Mouse (Mus musculus) intestine, embryonic 14.5 days (tissue): ENCODE measurements around the gene Fbxl19. TPM values are rescaled to one million over a fixed set of nuclear protein-coding genes. Genes with fewer than 3 reads are reported as not detected.

ENCODE experiments used
- ATAC-seq: fragments of 200-750 bp; cut with Nextera tagmentation; replicated peaks from 2 replicates; pipeline ENCODE4 v1.8.0; 2017; ENCODE audit warnings: low read depth, moderate number of reproducible peaks, moderate TSS enrichment, moderate library complexity; ENCODE audit not compliant: low FRiP score, low TSS enrichment
- DNase-seq: peaks from one replicate; pipeline ENCODE4 v3.0.0-alpha.2; 2018; ENCODE audit warnings: low spot score
- H3K27ac ChIP-seq: fragments of 300-500 bp; sonication (generic); 2 replicates; pipeline ENCODE4 v1.5.1; 2014; ENCODE audit warnings: low read depth, mild to moderate bottlenecking, control low read depth
- H3K27me3 ChIP-seq: fragments of 300-500 bp; sonication (generic); replicated peaks from 2 replicates; pipeline ENCODE4 v1.6.1; 2014; ENCODE audit warnings: low read length, control low read depth; ENCODE audit not compliant: control insufficient read depth, insufficient read depth
- H3K36me3 ChIP-seq: fragments of 300-500 bp; sonication (generic); 2 replicates; pipeline ENCODE4 v1.6.1; 2014; ENCODE audit warnings: low read length, control low read depth; ENCODE audit not compliant: control insufficient read depth, insufficient read depth
- H3K4me1 ChIP-seq: fragments of 300-500 bp; sonication (generic); replicated peaks from 2 replicates; pipeline ENCODE4 v1.6.1; 2014; ENCODE audit warnings: low read length, control low read depth, mixed read lengths; ENCODE audit not compliant: control insufficient read depth, insufficient read depth
- H3K4me2 ChIP-seq: fragments of 300-500 bp; sonication (generic); 2 replicates; pipeline ENCODE4 v1.6.1; 2014; ENCODE audit warnings: low read length
- H3K4me3 ChIP-seq: fragments of 300-500 bp; sonication (generic); 2 replicates; pipeline ENCODE4 v1.5.1; 2014; ENCODE audit warnings: low read depth, low read length, control low read depth, mixed read lengths
- H3K9ac ChIP-seq: fragments of 300-500 bp; sonication (generic); 2 replicates; pipeline ENCODE4 v1.6.1; 2014; ENCODE audit warnings: mild to moderate bottlenecking, low read length
- H3K9me3 ChIP-seq: fragments of 300-500 bp; sonication (generic); 2 replicates; pipeline ENCODE4 v1.6.1; 2016; ENCODE audit warnings: low read length, control low read depth; ENCODE audit not compliant: control insufficient read depth
- WGBS: fragments of 180-500 bp; shearing (Covaris S2); extraction: QIAGEN DNeasy Blood & Tissue Kit; methylation state at CpG from one replicate; pipeline ENCODE4 v1.1.7; 2014; 5-methylcytosine and 5-hydroxymethylcytosine counted together
- polyA plus RNA-seq: library from polyadenylated mRNA; unstranded; fragments of >200 nt; fragmentation: Nextera tagmentation; extraction: Ambion mirVana; gene quantifications from 2 replicates; pipeline ENCODE4 v1.2.1, GENCODE M21; 2014

Gene Fbxl19
- polyA plus RNA-seq, 1 experiment from 2014 or later = 4.2 TPM

DNA sequence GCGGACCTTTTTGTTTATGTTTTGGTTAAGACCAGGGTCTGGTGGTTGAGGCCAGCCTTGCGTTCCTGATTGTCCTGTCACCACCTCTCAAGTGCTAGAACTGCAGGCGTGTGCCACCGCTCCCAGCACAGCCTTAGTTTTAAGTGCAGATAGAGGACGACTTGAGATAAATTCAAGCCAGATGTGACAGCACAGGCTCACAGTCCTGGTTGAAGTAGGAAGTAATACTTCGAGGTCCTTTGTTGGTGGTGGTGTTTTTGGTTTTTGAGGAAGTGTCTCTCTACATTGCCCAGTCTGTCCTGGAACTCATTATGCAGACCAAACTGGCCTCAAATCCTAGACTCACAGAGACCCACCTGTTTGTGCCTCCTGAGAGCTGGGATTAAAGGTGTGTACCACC, 15.4 kb downstream of the Fbxl19 start:
- Histone ChIP-seq H3K9ac (no peak overlapping the region), H3K9me3 (no peaks in the 10 kb centered on the region), H3K4me2 (no peak overlapping the region), H3K4me3 (no peak overlapping the region), H3K27ac (no peak overlapping the region), H3K27me3 (no peaks in the 10 kb centered on the region), H3K4me1 (no peaks in the 10 kb centered on the region; the same call in 1 of the 2 replicates), H3K36me3 (peaks cover 69% of the 10 kb centered on the region)
- WGBS = 34% methylated on average over 6 of the region's 6 CpGs
- ATAC-seq = no peak
- DNase-seq = no peak

DNA sequence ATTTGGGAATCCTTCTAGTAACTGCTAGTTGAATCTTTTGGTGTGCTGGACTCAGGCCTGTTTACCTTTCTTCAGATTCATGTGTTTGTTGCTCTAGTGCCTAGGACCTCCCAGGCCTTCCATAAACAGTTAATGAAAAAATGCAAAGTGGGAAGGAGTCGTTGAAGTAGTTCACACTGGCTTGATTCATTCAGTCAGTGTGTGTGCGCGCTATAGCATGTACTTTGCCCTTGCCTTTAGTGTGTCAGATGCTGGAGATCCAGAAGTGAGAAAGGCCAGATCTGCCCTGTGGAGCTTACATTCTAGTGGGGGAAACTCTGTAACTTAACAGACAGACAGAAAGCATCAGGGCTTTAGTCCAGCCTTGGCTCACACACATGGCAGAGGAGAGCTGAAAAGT, 16.1 kb downstream of the Fbxl19 start:
- no peak for DNase-seq
- Histone ChIP-seq H3K27me3 (no peaks in the 10 kb centered on the region), H3K4me3 (no peak overlapping the region), H3K9ac (no peak overlapping the region), H3K27ac (no peak overlapping the region), H3K4me2 (no peak overlapping the region), H3K4me1 (no peaks in the 10 kb centered on the region; the same call in 1 of the 2 replicates), H3K9me3 (no peaks in the 10 kb centered on the region), H3K36me3 (peaks cover 69% of the 10 kb centered on the region)
- 54% methylated on average over 3 of the region's 3 CpGs for WGBS
- no peak for ATAC-seq

DNA sequence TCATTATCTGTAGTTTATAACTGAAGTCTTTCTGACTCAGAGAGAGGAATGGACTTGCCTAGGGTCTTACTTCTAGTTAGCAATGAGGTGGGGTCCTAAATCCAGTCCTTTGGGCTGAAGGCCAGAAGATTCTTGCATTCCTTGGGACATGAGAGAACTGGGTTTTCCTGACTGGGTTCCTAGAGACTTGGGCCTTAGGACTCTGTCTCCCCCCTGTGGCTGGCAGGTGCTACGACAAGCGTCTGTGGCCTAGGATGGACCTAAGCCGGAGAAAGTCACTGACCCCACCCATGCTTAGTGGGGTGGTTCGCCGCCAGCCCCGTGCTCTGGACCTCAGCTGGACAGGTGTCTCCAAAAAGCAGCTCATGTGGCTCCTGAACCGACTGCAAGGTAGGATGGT, 16.7 kb downstream of the Fbxl19 start:
- Histone ChIP-seq H3K4me3 (no peak overlapping the region), H3K27ac (no peak overlapping the region), H3K36me3 (peaks cover 69% of the 10 kb centered on the region), H3K9ac (no peak overlapping the region), H3K9me3 (no peaks in the 10 kb centered on the region), H3K4me1 (no peaks in the 10 kb centered on the region; the same call in 1 of the 2 replicates), H3K4me2 (no peak overlapping the region), H3K27me3 (no peaks in the 10 kb centered on the region)
- 28% methylated on average over 7 of the region's 7 CpGs for WGBS
- ATAC-seq (no peak), DNase-seq (peak; percentile 84)

DNA sequence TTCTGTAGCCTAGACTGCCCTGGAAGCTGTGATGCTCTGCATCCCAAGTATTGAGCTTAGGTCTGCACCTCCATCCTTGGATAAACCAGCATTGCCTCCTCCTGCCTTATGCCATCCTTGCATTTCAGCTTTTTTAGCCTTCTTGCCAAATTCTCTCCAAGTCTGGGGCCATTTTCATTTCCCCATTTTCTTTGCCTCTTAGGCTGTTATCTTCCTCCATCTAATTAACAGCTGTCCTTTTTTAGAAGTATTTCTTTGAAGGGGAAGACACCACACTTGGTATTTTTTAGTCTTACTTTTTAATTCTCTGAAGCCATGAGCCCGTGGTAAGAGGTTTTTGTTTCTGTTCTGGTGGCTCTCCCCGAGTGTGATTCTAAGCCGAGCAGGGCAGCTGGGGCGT, 19.3 kb downstream of the Fbxl19 start:
- DNase-seq (no peak), ATAC-seq (no peak)
- Histone ChIP-seq H3K4me3 (no peak overlapping the region), H3K27me3 (no peaks in the 10 kb centered on the region), H3K36me3 (peaks cover 66% of the 10 kb centered on the region), H3K9ac (no peak overlapping the region), H3K27ac (no peak overlapping the region), H3K9me3 (no peaks in the 10 kb centered on the region), H3K4me1 (no peaks in the 10 kb centered on the region; the same call in 1 of the 2 replicates), H3K4me2 (no peak overlapping the region)
- WGBS = 96% methylated on average over 4 of the region's 4 CpGs

DNA sequence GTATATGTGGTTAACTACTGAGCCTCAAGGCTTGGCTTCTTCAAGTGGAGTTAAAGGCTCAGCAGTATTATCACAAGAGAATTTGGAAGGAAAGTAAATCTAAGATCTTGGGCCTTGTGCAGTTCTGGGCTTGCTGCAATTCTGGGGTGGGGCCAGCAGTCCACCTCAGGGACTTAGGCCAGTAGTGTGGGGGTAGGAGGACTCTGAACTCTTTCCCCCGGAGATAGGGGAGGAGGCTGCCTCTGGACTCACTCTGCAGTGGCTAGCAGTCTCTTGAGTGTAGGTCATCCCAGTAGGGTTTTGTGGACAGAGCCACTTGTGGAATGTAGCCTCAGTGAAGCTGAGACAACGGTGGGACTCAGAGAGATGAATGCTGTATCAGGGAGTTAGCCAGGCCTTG, 21.4 kb downstream of the Fbxl19 start:
- Histone ChIP-seq H3K36me3 (peaks cover 57% of the 10 kb centered on the region), H3K27me3 (no peaks in the 10 kb centered on the region), H3K4me2 (no peak overlapping the region), H3K27ac (no peak overlapping the region), H3K9me3 (no peaks in the 10 kb centered on the region), H3K4me3 (no peak overlapping the region), H3K9ac (no peak overlapping the region), H3K4me1 (peaks cover 3% of the 10 kb centered on the region)
- WGBS = 91% methylated on average over 2 of the region's 2 CpGs
- ATAC-seq (no peak), DNase-seq (no peak)

DNA sequence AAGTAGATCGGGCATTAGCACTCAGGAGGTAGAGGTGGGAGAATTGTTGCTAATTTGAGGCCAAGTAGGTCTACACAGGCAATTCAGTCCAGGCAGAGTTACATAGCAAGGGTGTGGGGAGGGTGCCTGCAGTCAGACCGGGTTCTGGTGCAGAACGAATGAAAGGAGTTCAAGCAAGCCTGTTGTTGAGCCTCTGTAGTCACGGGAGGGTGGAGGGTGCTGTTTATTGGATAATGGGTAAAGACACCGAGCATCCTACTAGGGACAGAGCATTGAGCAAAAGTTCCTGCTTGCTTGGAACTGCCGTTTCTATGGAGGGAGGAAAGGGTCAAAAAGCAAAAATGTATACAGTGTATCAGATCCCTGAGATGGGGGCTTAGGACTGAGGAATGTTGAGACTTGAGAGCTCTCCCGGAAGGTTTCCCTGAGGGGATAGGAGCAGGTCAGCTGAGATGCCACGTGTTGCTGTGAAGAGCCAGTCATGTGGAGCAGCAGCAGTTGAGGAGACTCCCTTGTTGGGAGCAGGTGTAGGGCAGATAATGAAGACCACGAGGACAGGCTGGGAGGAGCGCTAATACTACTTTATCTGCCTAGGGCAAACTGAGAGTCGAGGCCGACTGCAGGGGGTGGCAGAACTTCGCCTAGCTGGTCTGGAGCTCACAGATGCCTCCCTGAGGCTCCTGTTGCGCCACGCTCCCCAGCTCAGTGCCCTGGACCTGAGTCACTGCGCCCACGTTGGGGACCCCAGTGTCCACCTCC, 22.7 kb downstream of the Fbxl19 start:
- Histone ChIP-seq H3K27me3 (no peaks in the 10 kb centered on the region), H3K4me2 (no peak overlapping the region), H3K4me3 (no peak overlapping the region), H3K27ac (no peak overlapping the region), H3K9me3 (no peaks in the 10 kb centered on the region), H3K9ac (no peak overlapping the region), H3K36me3 (peaks cover 57% of the 10 kb centered on the region), H3K4me1 (peaks cover 10% of the 10 kb centered on the region)
- DNase-seq = no peak
- ATAC-seq = no peak
- 77% methylated on average over 17 of the region's 17 CpGs for WGBS

DNA sequence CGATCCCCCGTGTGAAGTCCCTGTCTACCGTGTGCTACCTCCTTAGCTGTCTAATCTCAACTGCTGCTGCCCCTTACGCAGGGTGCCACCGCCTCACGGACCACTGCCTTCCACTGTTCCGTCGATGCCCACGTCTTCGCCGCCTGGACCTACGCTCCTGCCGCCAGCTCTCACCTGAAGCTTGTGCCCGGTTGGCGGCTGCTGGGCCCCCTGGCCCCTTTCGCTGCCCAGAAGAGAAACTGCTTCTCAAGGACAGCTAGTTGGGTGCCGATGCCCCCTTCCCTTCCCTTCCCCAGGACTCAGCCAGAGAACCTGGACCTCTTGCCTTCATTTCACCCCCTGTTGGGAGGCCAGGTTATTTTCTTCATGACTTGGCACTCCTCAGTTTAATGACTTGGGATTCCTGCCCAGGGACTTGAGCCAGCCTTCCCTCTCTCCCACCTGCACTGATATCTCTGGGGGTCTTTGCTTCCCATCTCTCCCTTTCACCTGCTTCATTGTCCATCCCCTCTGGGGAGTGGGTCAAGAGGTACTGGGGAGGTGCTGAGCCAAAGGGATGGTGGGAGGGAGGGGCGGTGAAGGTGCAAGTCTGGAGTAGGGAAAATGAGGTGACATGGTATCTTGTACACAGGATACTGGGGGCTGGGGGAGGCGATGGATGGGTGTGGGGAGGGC, 23.5 kb downstream of the Fbxl19 start:
- peaks cover 51% of the 10 kb centered on the region for H3K36me3 ChIP-seq
- H3K9me3 ChIP-seq = no peaks in the 10 kb centered on the region
- DNase-seq (no peak), ATAC-seq (no peak)
- 94% methylated on average over 19 of the region's 19 CpGs for WGBS
- H3K4me2 ChIP-seq = no peak overlapping the region
- no peak overlapping the region for H3K27ac ChIP-seq
- no peaks in the 10 kb centered on the region for H3K27me3 ChIP-seq
- no peak overlapping the region for H3K9ac ChIP-seq
- peaks cover 10% of the 10 kb centered on the region for H3K4me1 ChIP-seq
- no peak overlapping the region for H3K4me3 ChIP-seq

DNA sequence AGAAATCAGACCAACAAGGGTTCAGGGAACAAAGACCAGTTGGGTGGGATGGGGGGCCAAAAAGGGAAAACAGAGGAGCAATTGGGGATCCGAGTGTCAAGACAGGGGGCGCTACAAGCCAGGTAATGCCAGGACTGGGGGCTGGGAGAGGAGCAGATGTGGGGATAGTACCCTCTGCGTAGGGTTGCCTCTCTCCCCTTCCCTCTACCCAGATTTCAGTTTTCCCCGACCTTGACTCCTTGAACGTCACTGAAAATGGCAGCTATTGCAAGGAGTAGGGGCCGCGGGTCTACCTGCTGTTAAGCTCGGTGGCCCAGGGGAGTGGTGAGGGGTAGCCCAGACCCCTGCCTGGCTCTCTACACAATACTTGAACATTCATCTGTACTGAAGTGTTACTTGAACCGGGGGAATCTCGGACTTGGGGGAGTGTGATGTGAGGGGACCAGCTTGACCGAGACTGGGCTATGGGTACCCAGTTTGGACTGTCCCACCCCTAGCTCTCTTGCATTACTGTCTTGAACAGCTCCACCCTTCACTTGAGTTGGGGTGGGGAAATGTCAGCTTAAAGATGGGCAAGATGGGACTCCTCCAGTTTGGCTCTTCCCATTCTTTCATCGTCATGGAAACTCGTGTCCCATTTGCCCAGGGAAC, 24.1 kb downstream of the Fbxl19 start:
- Histone ChIP-seq H3K4me3 (no peak overlapping the region), H3K9me3 (no peaks in the 10 kb centered on the region), H3K27me3 (no peaks in the 10 kb centered on the region), H3K27ac (peak overlapping the region; percentile 66; the same call in 1 of the 2 replicates), H3K4me2 (peak overlapping the region; percentile 84; the same call in 1 of the 2 replicates), H3K9ac (no peak overlapping the region), H3K4me1 (peaks cover 10% of the 10 kb centered on the region), H3K36me3 (peaks cover 46% of the 10 kb centered on the region)
- ATAC-seq (no peak; the same call in 1 of the 2 replicates), DNase-seq (no peak)
- 56% methylated on average over 13 of the region's 13 CpGs for WGBS
